Mouse (Mus musculus) lung, adult 2 months (tissue): ENCODE measurements around the gene Ube2e1. TPM values are rescaled to one million over a fixed set of nuclear protein-coding genes. Genes with fewer than 3 reads are reported as not detected.

Experiments used
- DNase-seq: peaks from one replicate; pipeline ENCODE4 v3.0.0; 2022
- H3K4me1 ChIP-seq: fragments of 200-500 bp; 2 replicates; pipeline ENCODE4 v1.6.1; 2011; ENCODE audit warnings: low read length; ENCODE audit not compliant: control insufficient read depth, insufficient read depth
- H3K4me3 ChIP-seq: fragments of 200-500 bp; replicated peaks from 2 replicates; pipeline ENCODE3; 2011; ENCODE audit warnings: low read depth, mild to moderate bottlenecking, control low read depth, low read length; ENCODE audit errors: extremely low read depth
- CTCF ChIP-seq: fragments of 200-500 bp; IDR thresholded peaks from 2 replicates; pipeline ENCODE4 v1.5.1; 2011; ENCODE audit warnings: mild to moderate bottlenecking, low read length, control low read depth; ENCODE audit not compliant: insufficient read depth
- POLR2A ChIP-seq: fragments of 200-500 bp; IDR thresholded peaks from 2 replicates; pipeline ENCODE4 v1.6.1; 2011; ENCODE audit warnings: low read depth, mild to moderate bottlenecking, control low read depth, low read length, borderline replicate concordance; ENCODE audit errors: extremely low read depth
- WGBS: fragments of 180-500 bp; shearing (Covaris S2); methylation state at CpG from one replicate; pipeline ENCODE4 v1.1.7; 2018; 5-methylcytosine and 5-hydroxymethylcytosine counted together
- polyA plus RNA-seq: library from polyadenylated mRNA; depleted of rRNA; stranded (reverse); fragments of >200 nt; gene quantifications from 2 replicates; pipeline ENCODE4 v1.2.3, GENCODE M21; 2012

The Ube2e1 gene
- polyA plus RNA-seq, 1 experiment, result 31.9 TPM

DNA sequence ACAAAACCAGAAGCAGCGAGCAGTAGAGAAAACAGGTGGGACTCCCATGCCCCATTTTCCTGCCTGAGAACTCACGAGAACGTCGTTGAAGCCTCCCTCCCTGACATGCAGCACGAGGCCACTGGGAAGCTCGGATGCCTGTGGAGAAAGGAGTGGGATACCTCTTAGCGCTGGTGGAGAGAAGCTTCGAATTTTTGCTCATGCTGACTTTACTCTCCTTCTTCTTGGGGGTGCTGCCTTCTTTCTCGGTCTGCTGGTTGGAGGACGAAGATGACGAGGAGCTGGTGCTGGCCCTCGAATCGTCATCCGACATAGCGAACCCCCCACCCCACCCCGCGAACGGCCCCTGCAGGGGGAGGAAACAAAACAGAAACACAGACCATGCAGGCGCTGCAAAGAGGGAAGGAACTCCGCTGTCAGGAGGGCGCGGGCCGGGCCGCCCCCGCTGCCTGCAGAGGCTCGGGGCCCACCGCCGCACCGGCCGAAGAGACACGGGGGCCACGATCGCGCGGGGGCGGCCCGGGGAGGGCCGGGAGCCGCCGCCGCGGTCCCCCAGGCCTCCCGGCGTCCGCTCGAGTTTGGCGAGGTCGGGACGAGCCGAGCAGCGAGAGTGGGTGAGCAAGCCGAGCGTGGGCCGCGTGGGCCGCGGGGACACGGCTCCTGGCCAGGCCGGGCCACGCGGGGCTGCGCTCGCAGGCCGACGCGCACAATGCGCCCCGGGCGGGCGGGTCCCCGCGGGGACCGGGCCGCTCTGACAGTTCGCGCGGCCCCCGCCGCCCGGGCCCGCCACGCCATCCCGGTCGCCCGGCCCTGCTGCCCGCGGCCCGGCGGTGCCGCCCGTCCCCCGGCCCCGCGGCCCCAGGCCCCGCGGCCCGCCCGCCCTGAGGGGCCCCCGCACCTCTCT is 618 bp downstream of the Ube2e1 start:
- TF ChIP-seq POLR2A (no peak), CTCF (no peak)
- peak overlapping the region; percentile 73 for H3K4me3 ChIP-seq
- H3K4me1 ChIP-seq, result peaks cover 10% of the 10 kb centered on the region
- DNase-seq, result peak; percentile 40
- 1% methylated on average over 81 of the region's 99 CpGs for WGBS

DNA sequence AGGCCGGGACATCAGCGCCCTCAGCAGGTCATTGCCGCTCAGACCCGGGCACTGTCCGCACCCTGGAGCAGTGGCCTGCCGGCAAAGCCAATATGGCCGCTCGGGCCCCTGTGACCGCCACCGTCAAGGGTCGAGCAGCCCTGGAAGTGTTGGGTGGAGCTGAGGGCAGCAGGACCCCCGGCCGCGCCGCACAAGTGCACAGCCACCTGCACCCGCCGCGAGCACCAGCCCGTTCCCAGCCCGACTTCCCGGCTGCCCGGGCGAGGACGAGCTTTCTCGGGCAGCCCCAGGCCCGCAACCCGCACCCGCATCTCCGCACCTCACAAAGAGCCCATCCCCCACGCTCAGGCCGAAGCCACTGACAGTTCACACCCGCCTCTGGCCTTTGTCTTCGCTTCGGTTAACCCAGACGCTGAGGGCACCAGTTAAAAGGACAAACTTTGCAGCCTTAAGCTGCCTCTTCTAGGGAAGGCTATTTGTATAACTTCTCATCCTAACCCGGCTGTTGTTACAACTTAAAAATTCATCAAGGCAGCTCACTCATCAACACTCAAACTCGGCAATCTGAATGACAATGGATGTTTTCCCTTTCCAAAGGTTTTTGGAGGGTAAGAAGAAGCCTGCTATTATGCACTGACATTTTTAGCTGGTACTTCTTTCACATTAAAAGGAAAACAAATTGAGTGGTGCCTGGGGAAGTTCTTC is 4.5 kb downstream of the Ube2e1 start:
- Histone ChIP-seq H3K4me3 (peak overlapping the region; percentile 62), H3K4me1 (peaks cover 10% of the 10 kb centered on the region)
- DNase-seq, result peak; percentile 39
- 17% methylated on average over 33 of the region's 37 CpGs for WGBS
- TF ChIP-seq CTCF, result no peak

DNA sequence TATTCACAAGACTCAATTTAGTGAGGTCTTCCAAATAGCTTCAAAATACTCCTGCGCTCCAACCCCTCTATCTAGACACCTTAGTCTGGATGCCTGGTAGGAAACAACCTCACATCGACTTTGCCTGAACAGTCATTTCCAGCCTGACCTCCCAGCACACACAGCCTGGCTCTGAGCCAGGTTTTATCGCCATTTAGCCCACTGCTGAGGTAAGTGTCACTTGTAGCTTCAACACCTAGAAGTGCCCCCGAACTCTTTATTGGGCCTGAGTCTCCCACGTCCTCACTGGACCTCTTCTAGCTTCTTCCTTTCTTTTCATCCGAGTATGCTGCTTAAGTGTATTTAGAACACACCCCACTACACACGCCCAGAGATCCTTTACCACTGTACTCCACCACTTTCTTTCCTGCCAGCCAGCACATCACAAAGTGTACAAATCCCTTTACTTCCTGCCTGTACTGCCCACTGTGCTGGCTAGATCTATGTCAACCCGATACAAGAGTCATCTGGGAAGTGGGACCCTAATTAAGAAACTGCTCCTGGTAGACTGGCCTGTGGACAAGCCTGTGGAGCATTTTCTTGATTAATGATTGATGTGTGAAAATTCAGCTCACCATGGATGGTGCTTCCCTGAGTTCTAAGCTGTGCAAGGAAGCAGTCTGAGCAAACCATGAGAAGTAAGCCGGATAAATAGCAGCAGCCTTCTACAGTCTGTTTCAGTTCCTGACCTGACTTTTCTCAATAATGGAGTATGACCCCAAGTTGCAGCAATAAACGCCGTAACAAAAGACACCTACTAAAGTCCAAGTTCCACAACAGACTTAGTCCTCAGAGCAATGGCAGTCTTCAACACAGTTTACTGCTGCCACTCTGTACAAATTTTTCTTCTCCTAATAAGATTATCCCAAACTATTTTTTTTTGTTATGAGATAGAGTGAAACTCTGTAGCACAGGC is 13.9 kb downstream of the Ube2e1 start:
- Histone ChIP-seq H3K4me1 (no peaks in the 10 kb centered on the region; the same call in 1 of the 2 replicates), H3K4me3 (no peak overlapping the region)
- no peak for DNase-seq
- 46% methylated on average over 11 of the region's 11 CpGs for WGBS
- TF ChIP-seq POLR2A (no peak), CTCF (no peak)

DNA sequence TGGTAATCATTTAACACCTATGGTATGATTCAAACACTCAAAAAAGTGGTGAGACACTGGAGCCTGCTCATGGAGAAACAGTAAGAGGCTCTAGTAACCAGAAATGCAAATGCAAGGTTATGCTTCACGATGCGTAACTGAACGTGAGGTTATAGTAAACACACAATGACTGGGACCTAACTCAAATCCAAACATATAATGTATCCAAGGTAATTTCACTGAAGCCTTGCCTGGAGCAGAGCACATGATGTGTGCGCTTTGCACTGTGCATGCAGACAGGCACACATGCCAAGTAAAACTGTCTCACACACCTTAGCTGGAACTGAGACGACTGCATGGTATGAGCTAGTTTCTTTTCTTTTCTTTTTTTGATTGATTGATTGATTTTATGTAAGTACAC is 27.5 kb downstream of the Ube2e1 start:
- 90% methylated on average over 5 of the region's 5 CpGs for WGBS
- DNase-seq, result no peak
- Histone ChIP-seq H3K4me3 (no peak overlapping the region), H3K4me1 (peaks cover 13% of the 10 kb centered on the region)
- TF ChIP-seq CTCF (no peak), POLR2A (no peak)

DNA sequence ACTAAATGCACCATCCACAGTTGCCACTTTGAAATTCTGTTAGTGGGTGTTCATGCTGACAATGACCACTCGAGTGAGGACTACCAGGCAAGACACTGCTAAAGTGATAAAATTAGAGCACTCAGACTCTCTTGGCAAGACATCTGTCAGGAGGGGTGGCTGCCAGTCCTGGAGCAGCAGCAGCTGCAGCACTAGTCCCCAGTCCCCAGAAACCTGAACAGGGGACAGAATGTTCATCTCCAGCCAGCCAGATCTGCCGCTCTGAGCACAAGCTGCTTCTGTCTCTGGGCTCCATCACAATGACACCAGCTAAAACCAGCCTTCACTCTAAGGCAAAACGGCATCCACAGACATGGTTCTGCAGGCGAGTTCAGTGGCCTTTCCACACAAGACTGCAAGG is 28.4 kb downstream of the Ube2e1 start:
- WGBS, result 67% methylated on average over 4 of the region's 4 CpGs
- TF ChIP-seq POLR2A (no peak), CTCF (no peak)
- Histone ChIP-seq H3K4me1 (peaks cover 13% of the 10 kb centered on the region), H3K4me3 (no peak overlapping the region)
- no peak for DNase-seq

DNA sequence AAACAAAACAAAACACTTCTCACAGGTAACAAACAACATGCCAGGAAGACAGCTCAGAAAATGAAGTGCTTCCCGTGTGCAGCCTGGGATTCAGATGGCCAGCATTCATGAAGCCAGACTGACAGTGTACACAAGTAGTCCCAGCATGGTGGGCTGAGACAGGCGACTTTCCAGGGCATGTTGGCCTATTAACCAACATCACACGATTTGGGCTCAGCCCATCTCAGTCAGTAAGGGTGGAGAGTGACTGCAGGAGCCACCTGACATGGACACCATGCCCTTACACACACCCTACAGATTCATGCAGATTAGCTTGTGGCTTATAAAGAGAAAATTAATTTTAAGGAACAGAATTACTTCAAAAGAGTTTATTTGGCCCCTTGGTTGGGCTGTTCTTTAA is 28.9 kb downstream of the Ube2e1 start:
- DNase-seq, result no peak
- Histone ChIP-seq H3K4me3 (no peak overlapping the region), H3K4me1 (peaks cover 13% of the 10 kb centered on the region)
- WGBS, result 53% methylated on average over 3 of the region's 3 CpGs
- TF ChIP-seq POLR2A, result no peak
- TF ChIP-seq CTCF, result no peak

DNA sequence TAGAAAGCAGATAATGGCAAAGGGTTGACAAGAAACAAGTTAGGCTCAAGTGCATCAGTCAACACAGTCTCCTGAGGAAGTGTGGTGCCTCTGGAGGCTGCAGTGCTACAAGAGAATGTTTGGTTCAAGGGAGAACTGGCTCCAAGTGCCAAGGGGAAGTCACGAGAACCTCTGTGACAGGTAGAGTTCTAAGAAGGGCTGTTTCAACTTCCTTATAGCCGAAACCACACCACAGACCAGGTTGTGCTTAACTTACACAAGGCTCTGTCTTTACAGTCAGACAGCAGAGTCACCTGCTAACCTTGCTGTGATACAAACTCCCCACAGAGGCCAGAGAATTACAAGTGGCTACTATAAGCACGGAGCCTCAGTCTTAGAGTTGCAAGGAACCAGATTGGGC is 30.1 kb downstream of the Ube2e1 start:
- peaks cover 13% of the 10 kb centered on the region for H3K4me1 ChIP-seq
- 49% methylated on average over 3 of the region's 3 CpGs for WGBS
- TF ChIP-seq CTCF, result no peak
- no peak for TF ChIP-seq POLR2A
- no peak overlapping the region for H3K4me3 ChIP-seq
- peak; percentile 27 for DNase-seq

DNA sequence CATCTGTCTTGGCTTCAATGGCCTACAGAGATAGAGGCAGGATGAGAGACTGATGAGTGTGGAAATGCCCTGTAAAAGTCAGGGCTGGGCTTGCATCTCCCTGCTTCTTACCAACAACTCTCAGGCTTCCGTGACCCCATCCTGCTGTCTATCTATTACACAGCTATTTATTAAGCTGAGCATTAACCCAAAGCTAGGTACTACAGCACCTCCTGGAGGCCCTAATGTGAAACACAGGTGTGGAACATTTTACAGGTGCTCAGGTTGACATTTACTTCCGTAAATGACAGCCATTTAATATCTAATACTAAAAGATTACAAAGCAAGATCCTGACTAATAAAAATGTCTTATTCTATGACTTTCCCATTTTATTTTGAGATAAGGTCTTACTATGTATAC is 31.0 kb downstream of the Ube2e1 start:
- Histone ChIP-seq H3K4me1 (peaks cover 13% of the 10 kb centered on the region), H3K4me3 (no peak overlapping the region)
- no peak for TF ChIP-seq CTCF
- TF ChIP-seq POLR2A, result no peak
- DNase-seq, result no peak
- 89% methylated on average over 2 of the region's 2 CpGs for WGBS

DNA sequence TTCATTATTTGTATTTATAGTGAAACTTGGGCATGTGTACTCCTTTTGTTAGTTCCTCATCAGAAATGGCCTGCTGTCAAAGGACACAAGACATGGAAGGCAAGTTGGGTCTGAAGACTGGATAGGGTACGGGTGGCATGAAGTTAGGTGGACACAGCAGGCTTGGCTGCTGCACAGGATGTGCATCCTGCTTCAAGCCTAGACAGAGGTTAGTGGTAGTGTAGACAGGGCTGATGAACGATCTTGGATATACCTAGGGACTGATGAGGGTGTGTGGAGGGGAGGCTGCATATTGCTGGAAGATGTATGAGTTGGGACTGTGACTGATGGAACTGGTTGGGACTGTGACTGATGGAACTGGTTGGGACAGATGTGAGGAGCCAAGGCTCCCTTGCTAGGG is 32.8 kb downstream of the Ube2e1 start:
- DNase-seq, result no peak
- no peak for TF ChIP-seq CTCF
- TF ChIP-seq POLR2A, result no peak
- H3K4me3 ChIP-seq, result no peak overlapping the region
- WGBS, result 76% methylated on average over 2 of the region's 2 CpGs
- H3K4me1 ChIP-seq, result peaks cover 13% of the 10 kb centered on the region
